17 mouse cellular contexts compared by ENCODE assay signal in genomic region chr15:6792846-6793245, GRCm38 (mm10).
DNase-seq lines count a peak whose midpoint lies in the region; ATAC-seq and TF ChIP-seq lines count a peak whose summit lies in the region.
"Had no signal": no experiment of that assay in that cellular context is flagged by ENCODE, and none has a peak within 500 bp of the region (broad histone marks: within the 10 kb centered on the region; RNA-seq: fewer than 3 reads in every experiment).

No protein-coding gene starts in this region.

- H3K36me3 ChIP-seq in hindbrain, postnatal 0 days (ENCODE audit: insufficient read depth, low read length) = peaks cover 65% of the 10 kb centered on the region
- peaks cover 10% of the 10 kb centered on the region for H3K36me3 ChIP-seq in hindbrain, embryonic 11.5 days (ENCODE audit: control insufficient read depth, insufficient read depth, low read length)
- peaks cover 91% of the 10 kb centered on the region for H3K36me3 ChIP-seq in lung, embryonic 14.5 days (ENCODE audit: insufficient read depth)
- peaks cover 38% of the 10 kb centered on the region for H3K36me3 ChIP-seq in stomach, postnatal 0 days (ENCODE audit: control insufficient read depth, insufficient read depth, low read length)

- no peak overlapping the region for H3K9ac ChIP-seq in hindbrain, postnatal 0 days (replicated peaks; ENCODE audit: low read length)
- H3K9ac ChIP-seq in hindbrain, embryonic 11.5 days (ENCODE audit: low read depth, low read length) = no peak overlapping the region
- H3K9ac ChIP-seq in lung, embryonic 14.5 days = no peak overlapping the region
- H3K9ac ChIP-seq in stomach, postnatal 0 days (ENCODE audit: low read length) = no peak overlapping the region
- H3K9ac ChIP-seq: forebrain, embryonic 13.5 days; heart, embryonic 12.5 days; hindbrain, embryonic 12.5 days had no signal

- no peak overlapping the region for H3K4me2 ChIP-seq in hindbrain, postnatal 0 days (ENCODE audit: low read depth, low read length)
- no peak overlapping the region for H3K4me2 ChIP-seq in hindbrain, embryonic 11.5 days (replicated peaks; ENCODE audit: low read depth, low read length)
- H3K4me2 ChIP-seq in lung, embryonic 14.5 days = no peak overlapping the region
- H3K4me2 ChIP-seq in stomach, postnatal 0 days (replicated peaks; ENCODE audit: low read depth) = no peak overlapping the region
- H3K4me2 ChIP-seq: forebrain, embryonic 13.5 days; heart, embryonic 12.5 days; hindbrain, embryonic 12.5 days had no signal

- H3K4me1 ChIP-seq in hindbrain, postnatal 0 days (ENCODE audit: insufficient read depth, low read length) = no peaks in the 10 kb centered on the region
- H3K4me1 ChIP-seq in hindbrain, embryonic 11.5 days (replicated peaks; ENCODE audit: control insufficient read depth, insufficient read depth, low read length) = no peaks in the 10 kb centered on the region
- H3K4me1 ChIP-seq in lung, embryonic 14.5 days (ENCODE audit: insufficient read depth) = no peaks in the 10 kb centered on the region
- H3K4me1 ChIP-seq in stomach, postnatal 0 days (replicated peaks; ENCODE audit: control insufficient read depth, insufficient read depth) = no peaks in the 10 kb centered on the region
- H3K4me1 ChIP-seq: embryonic facial prominence, embryonic 10.5 days; forebrain, embryonic 13.5 days; heart, embryonic 12.5 days; hindbrain, embryonic 12.5 days had no signal

- no peak overlapping the region for H3K4me3 ChIP-seq in hindbrain, postnatal 0 days (ENCODE audit: low read length)
- H3K4me3 ChIP-seq in hindbrain, embryonic 11.5 days (ENCODE audit: low read depth, low read length) = no peak overlapping the region
- no peak overlapping the region for H3K4me3 ChIP-seq in lung, embryonic 14.5 days (ENCODE audit: low read depth, low read length)
- no peak overlapping the region for H3K4me3 ChIP-seq in stomach, postnatal 0 days (ENCODE audit: low read depth, low read length)
- H3K4me3 ChIP-seq: embryonic facial prominence, embryonic 10.5 days; forebrain, embryonic 13.5 days; heart, embryonic 12.5 days; hindbrain, embryonic 12.5 days had no signal

- H3K27ac ChIP-seq in hindbrain, postnatal 0 days = no peak overlapping the region
- H3K27ac ChIP-seq in hindbrain, embryonic 11.5 days (ENCODE audit: low read depth, low read length) = no peak overlapping the region
- no peak overlapping the region for H3K27ac ChIP-seq in lung, embryonic 14.5 days (ENCODE audit: low read depth)
- H3K27ac ChIP-seq in stomach, postnatal 0 days (replicated peaks) = no peak overlapping the region
- H3K27ac ChIP-seq: embryonic facial prominence, embryonic 10.5 days; forebrain, embryonic 13.5 days; hindbrain, embryonic 12.5 days had no signal

- WGBS in hindbrain, postnatal 0 days = 77% methylated on average over 7 of the region's 7 CpGs
- WGBS in hindbrain, embryonic 11.5 days = 80% methylated on average over 7 of the region's 7 CpGs
- WGBS in lung, embryonic 14.5 days = 82% methylated on average over 7 of the region's 7 CpGs
- 73% methylated on average over 7 of the region's 7 CpGs for WGBS in stomach, postnatal 0 days

- TF ChIP-seq EP300 in stomach, postnatal 0 days (optimal IDR thresholded peaks at IDR 0.05) = no peak

- DNase-seq in hindbrain, postnatal 0 days (ENCODE audit: low spot score) = peak; percentile 15
- DNase-seq in hindbrain, embryonic 11.5 days (ENCODE audit: low spot score) = no peak
- no peak for DNase-seq in lung, embryonic 14.5 days
- no peak for DNase-seq in lung, postnatal 25 days (ENCODE audit: low spot score)
- DNase-seq in R1 (ENCODE audit: low read depth, low spot score) = peak; percentile 15
- DNase-seq in stomach, postnatal 0 days (ENCODE audit: low spot score) = no peak
- DNase-seq: adrenal gland, adult 8-10 months; adrenal gland, postnatal 36 days; cerebellum, adult 2 months; cerebellum, postnatal 10 days; gastrocnemius, postnatal 10 days; heart, postnatal 36 days had no signal

- no peak for ATAC-seq in hindbrain, postnatal 0 days
- no peak for ATAC-seq in hindbrain, embryonic 11.5 days (ENCODE audit: low FRiP score)
- no peak for ATAC-seq in lung, embryonic 14.5 days (ENCODE audit: insufficient read depth)
- ATAC-seq in stomach, postnatal 0 days (ENCODE audit: low FRiP score, low TSS enrichment) = no peak
- ATAC-seq: forebrain, embryonic 13.5 days; hindbrain, embryonic 16.5 days had no signal

- H3K9me3 ChIP-seq in hindbrain, postnatal 0 days (ENCODE audit: low read length) = no peaks in the 10 kb centered on the region
- no peaks in the 10 kb centered on the region for H3K9me3 ChIP-seq in hindbrain, embryonic 11.5 days (ENCODE audit: control insufficient read depth, low read length)
- H3K9me3 ChIP-seq in lung, embryonic 14.5 days (ENCODE audit: low read depth, low read length) = no peaks in the 10 kb centered on the region
- no peaks in the 10 kb centered on the region for H3K9me3 ChIP-seq in stomach, postnatal 0 days (ENCODE audit: control insufficient read depth, low read length)
- H3K9me3 ChIP-seq: embryonic facial prominence, embryonic 10.5 days; forebrain, embryonic 13.5 days; heart, embryonic 12.5 days; hindbrain, embryonic 12.5 days had no signal

- H3K27me3 ChIP-seq in hindbrain, postnatal 0 days (ENCODE audit: insufficient read depth, low read length) = no peaks in the 10 kb centered on the region
- no peaks in the 10 kb centered on the region for H3K27me3 ChIP-seq in hindbrain, embryonic 11.5 days (ENCODE audit: control insufficient read depth, insufficient read depth, low read length)
- no peaks in the 10 kb centered on the region for H3K27me3 ChIP-seq in lung, embryonic 14.5 days (ENCODE audit: insufficient read depth, low read length)
- no peaks in the 10 kb centered on the region for H3K27me3 ChIP-seq in stomach, postnatal 0 days (ENCODE audit: control insufficient read depth, insufficient read depth, low read length)
- H3K27me3 ChIP-seq: forebrain, embryonic 13.5 days; heart, embryonic 12.5 days; hindbrain, embryonic 12.5 days had no signal

- TF ChIP-seq CTCF in hindbrain, postnatal 0 days (IDR thresholded peaks at IDR 0.05; ENCODE audit: low read depth) = peak; percentile 19; the same call in 1 of the 2 replicates
- peak; percentile 17; the same call in 1 of the 2 replicates for TF ChIP-seq CTCF in lung, embryonic 14.5 days (IDR thresholded peaks at IDR 0.05; ENCODE audit: low read depth)
- TF ChIP-seq CTCF in stomach, postnatal 0 days (IDR thresholded peaks at IDR 0.05; ENCODE audit: low read depth) = peak; percentile 39

Comparison
In these comparisons a context has a peak if more than half of its experiments do, and no peak if none do; other contexts are left out.
1. DNase-seq: peak in hindbrain, postnatal 0 days (single experiment) and R1 (single experiment); none in hindbrain, embryonic 11.5 days (single experiment), lung, embryonic 14.5 days (single experiment), lung, postnatal 25 days (single experiment) and stomach, postnatal 0 days (single experiment).
2. Peak in every context shown above with its lines, with median percentiles within 50 percentile points of each other: CTCF ChIP-seq.